In genomic region chr5:142529915-142530314, GRCm38 (mm10) we compare ENCODE assay signal across 11 mouse cellular contexts. TPM values are rescaled to one million over a fixed set of nuclear protein-coding genes. Genes with fewer than 3 reads are reported as not detected.
A peak's percentile ranks its signal among the peaks of the same experiment; 100 is the strongest.
DNase-seq lines count a peak whose midpoint lies in the region; ATAC-seq lines count a peak whose summit lies in the region.
"Had no signal": no experiment of that assay in that cellular context is flagged by ENCODE, and none has a peak within 500 bp of the region (broad histone marks: within the 10 kb centered on the region; RNA-seq: fewer than 3 reads in every experiment).

Papolb (minus strand) TSS chr5:142530076.

- H3K36me3 ChIP-seq in heart, embryonic 15.5 days = no peaks in the 10 kb centered on the region
- no peaks in the 10 kb centered on the region for H3K36me3 ChIP-seq in neural tube, embryonic 11.5 days (ENCODE audit: control insufficient read depth, insufficient read depth, low read length)
- peaks cover 6% of the 10 kb centered on the region for H3K36me3 ChIP-seq in hindbrain, embryonic 16.5 days (ENCODE audit: control insufficient read depth, insufficient read depth, low read length)
- no peaks in the 10 kb centered on the region for H3K36me3 ChIP-seq in stomach, embryonic 15.5 days

- no peak for DNase-seq in heart, postnatal 25 days (ENCODE audit: low spot score)
- DNase-seq in neural tube, embryonic 11.5 days (ENCODE audit: low spot score) = no peak
- DNase-seq in neural tube, embryonic 10.5 days (ENCODE audit: extremely low spot score, low spot score) = no peak
- DNase-seq in left cerebral cortex, postnatal 14 days (ENCODE audit: low spot score in 2 of 2) = no peak
- DNase-seq: adrenal gland, postnatal 10 days; kidney, postnatal 25 days; right cerebral cortex, postnatal 14 days had no signal

- H3K4me2 ChIP-seq in heart, embryonic 15.5 days = peak within 1 kb of the TSS; percentile 45; the same call in 1 of the 2 replicates
- H3K4me2 ChIP-seq in neural tube, embryonic 11.5 days (ENCODE audit: low read depth) = peak within 1 kb of the TSS; percentile 28; the same call in 1 of the 2 replicates
- no peak within 1 kb of the TSS for H3K4me2 ChIP-seq in hindbrain, embryonic 16.5 days (ENCODE audit: low read length)
- H3K4me2 ChIP-seq in stomach, embryonic 15.5 days = peak within 1 kb of the TSS; percentile 42

- no peak within 1 kb of the TSS for H3K9ac ChIP-seq in heart, embryonic 15.5 days
- no peak within 1 kb of the TSS for H3K9ac ChIP-seq in neural tube, embryonic 11.5 days (ENCODE audit: low read length)
- H3K9ac ChIP-seq in hindbrain, embryonic 16.5 days (ENCODE audit: low read depth, low read length) = no peak within 1 kb of the TSS
- no peak within 1 kb of the TSS for H3K9ac ChIP-seq in stomach, embryonic 15.5 days

- ATAC-seq in heart, embryonic 15.5 days (replicated peaks; ENCODE audit: insufficient number of reproducible peaks, insufficient read depth, low FRiP score, low read depth) = no peak
- ATAC-seq in neural tube, embryonic 11.5 days (ENCODE audit: insufficient read depth, low FRiP score, low TSS enrichment) = no peak
- no peak for ATAC-seq in hindbrain, embryonic 16.5 days
- ATAC-seq in stomach, embryonic 15.5 days (ENCODE audit: insufficient read depth, low FRiP score, low read depth) = no peak
- ATAC-seq in frontal cortex, adult (ENCODE audit: low TSS enrichment) = no peak

- H3K4me1 ChIP-seq in heart, embryonic 15.5 days (replicated peaks) = peaks cover 9% of the 10 kb centered on the region
- no peaks in the 10 kb centered on the region for H3K4me1 ChIP-seq in neural tube, embryonic 11.5 days (ENCODE audit: control insufficient read depth, insufficient read depth, low read length)
- H3K4me1 ChIP-seq in hindbrain, embryonic 16.5 days (ENCODE audit: control insufficient read depth, insufficient read depth, low read depth, low read length) = no peaks in the 10 kb centered on the region
- no peaks in the 10 kb centered on the region; the same call in 1 of the 2 replicates for H3K4me1 ChIP-seq in stomach, embryonic 15.5 days

- WGBS in heart, embryonic 15.5 days = 40% methylated on average over 41 of the region's 41 CpGs
- WGBS in neural tube, embryonic 11.5 days = 32% methylated on average over 36 of the region's 41 CpGs
- WGBS in hindbrain, embryonic 16.5 days = 32% methylated on average over 32 of the region's 41 CpGs
- WGBS in stomach, embryonic 15.5 days = 37% methylated on average over 41 of the region's 41 CpGs

- intact Hi-C loops in heart, postnatal 25 days (cut with DNase I) = no loop called here
- intact Hi-C loops in left cerebral cortex, postnatal 14 days (cut with DNase I) = no loop called here

- H3K27me3 ChIP-seq in heart, embryonic 15.5 days = peaks cover 12% of the 10 kb centered on the region
- peaks cover 4% of the 10 kb centered on the region for H3K27me3 ChIP-seq in neural tube, embryonic 11.5 days (ENCODE audit: control insufficient read depth, insufficient read depth, low read length)
- H3K27me3 ChIP-seq in hindbrain, embryonic 16.5 days (replicated peaks; ENCODE audit: control insufficient read depth, insufficient read depth, low read length) = no peaks in the 10 kb centered on the region
- peaks cover 9% of the 10 kb centered on the region; the same call in 1 of the 2 replicates for H3K27me3 ChIP-seq in stomach, embryonic 15.5 days (replicated peaks)

- no peaks in the 10 kb centered on the region for H3K9me3 ChIP-seq in heart, embryonic 15.5 days (replicated peaks)
- H3K9me3 ChIP-seq in neural tube, embryonic 11.5 days (ENCODE audit: control insufficient read depth, low read length) = no peaks in the 10 kb centered on the region
- peaks cover 4% of the 10 kb centered on the region; the same call in 1 of the 2 replicates for H3K9me3 ChIP-seq in hindbrain, embryonic 16.5 days (ENCODE audit: control insufficient read depth, low read length)
- no peaks in the 10 kb centered on the region for H3K9me3 ChIP-seq in stomach, embryonic 15.5 days

- H3K27ac ChIP-seq in heart, embryonic 15.5 days = no peak within 1 kb of the TSS
- no peak within 1 kb of the TSS for H3K27ac ChIP-seq in neural tube, embryonic 11.5 days (ENCODE audit: low read depth, low read length)
- no peak within 1 kb of the TSS for H3K27ac ChIP-seq in hindbrain, embryonic 16.5 days (ENCODE audit: low read depth, low read length)
- no peak within 1 kb of the TSS for H3K27ac ChIP-seq in stomach, embryonic 15.5 days

- H3K4me3 ChIP-seq in heart, embryonic 15.5 days = peak within 1 kb of the TSS; percentile 24; the same call in 1 of the 2 replicates
- no peak within 1 kb of the TSS for H3K4me3 ChIP-seq in neural tube, embryonic 11.5 days (ENCODE audit: low read depth, low read length)
- 0 out of 2 replicates have a peak within 1 kb of the TSS, but pooled peaks have one; percentile 5 for H3K4me3 ChIP-seq in hindbrain, embryonic 16.5 days (ENCODE audit: low read length)
- peak within 1 kb of the TSS; percentile 19; the same call in 1 of the 2 replicates for H3K4me3 ChIP-seq in stomach, embryonic 15.5 days (replicated peaks)

RNA-seq across cellular contexts. Expression of gene Papolb, which starts in this region (rescaled TPM):
- polyA plus RNA-seq in heart, embryonic 15.5 days (2015; fragmentation: Nextera tagmentation; extraction: Ambion mirVana) = 0.09 and 0.13 TPM in 2 replicates
- total RNA-seq in heart, postnatal 25 days (2021) = under 1 TPM; 0.06 to 0.08 TPM
- 0.22 and 0.32 TPM in 2 replicates for polyA plus RNA-seq in neural tube, embryonic 11.5 days (2014; fragmentation: Nextera tagmentation; extraction: Ambion mirVana)
- 0.15 and 0.16 TPM in 2 replicates for polyA plus RNA-seq in hindbrain, embryonic 16.5 days (2015; fragmentation: Nextera tagmentation; extraction: Ambion mirVana)
- polyA plus RNA-seq in stomach, embryonic 15.5 days (2015; fragmentation: Nextera tagmentation; extraction: Ambion mirVana) = 0.05 and 0.06 TPM in 2 replicates
- 1 to 10 TPM in 1 of 2 experiments, under 1 TPM in 1; 0.85 to 1.1 TPM for total RNA-seq in left cerebral cortex, postnatal 14 days (2021)
